Mouse (Mus musculus): ENCODE measurements around the gene Hpdl. TPM values are rescaled to one million over a fixed set of nuclear protein-coding genes. Genes with fewer than 3 reads are reported as not detected.
"Not testable (repeated sequence)": the region's sequence is repeated elsewhere in the genome, so short reads cannot be mapped to it uniquely, and the experiment has no call there.

Gene Hpdl
- total and polyA plus RNA-seq, 3 experiments, result 0.31 to 1.2 (median 0.59) TPM

DNA sequence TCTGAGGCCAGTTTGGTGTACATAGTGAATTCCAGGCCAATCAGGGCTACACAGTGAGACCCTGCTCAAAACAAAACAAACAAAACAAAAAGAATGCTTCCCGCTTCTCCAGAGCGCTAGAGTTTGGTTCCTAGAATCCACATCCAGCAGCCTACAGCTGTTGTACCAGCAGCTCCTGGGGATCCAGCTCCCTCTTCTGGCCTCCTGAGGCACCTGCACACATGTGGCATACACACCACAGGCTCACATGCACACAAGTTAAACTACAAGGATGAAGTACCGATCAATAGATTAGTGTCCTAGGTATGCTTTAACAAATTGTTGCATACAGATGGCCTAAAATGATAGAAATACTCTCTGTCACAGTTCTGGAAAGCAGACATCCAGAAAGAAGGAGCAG, 22.8 kb upstream of the Hpdl start:
- Histone ChIP-seq H3K4me1 (ENCODE audit: control insufficient read depth in 1 of 2, insufficient read depth in 2 of 2) (no peaks in the 10 kb centered on the region), H3K9me3 (replicated peaks; ENCODE audit: low read length) (peaks cover 4% of the 10 kb centered on the region), H3K27me3 (replicated peaks) (peaks cover 2% of the 10 kb centered on the region), H3K9ac (ENCODE audit: insufficient read depth, low read depth) (no peak overlapping the region), H3K4me3 (replicated peaks in 1 of 3; ENCODE audit: low read depth in 2 of 3, low read length in 2 of 3, poor library complexity in 1 of 3) (no peak overlapping the region), H3K36me3 (replicated peaks in 1 of 2; ENCODE audit: control insufficient read depth in 1 of 2, insufficient read depth in 1 of 2, low read length in 1 of 2) (no peaks in the 10 kb centered on the region), H3K27ac (ENCODE audit: insufficient read depth, low read depth) (no peak overlapping the region), H3K79me2 (replicated peaks; ENCODE audit: control insufficient read depth, extremely low read depth, insufficient read depth, poor library complexity, severe bottlenecking) (no peaks in the 10 kb centered on the region), H3K4me2 (ENCODE audit: insufficient read depth, low read depth, poor library complexity, severe bottlenecking) (no peak overlapping the region)
- no peak for DNase-seq (ENCODE audit: extremely low read depth)
- in situ Hi-C loops (cut with MboI; ENCODE audit: low pct_ligation_motif_present, low pct_unique_long_range_greater_than_20kb, low sequenced_read_pairs) (no loop called here), dilution Hi-C loops (cut with MboI; ENCODE audit: extremely low pct_ligation_motif_present, extremely low pct_unique_long_range_greater_than_20kb, low sequenced_read_pairs) (no loop called here)
- TF ChIP-seq MEF2A (IDR thresholded peaks at IDR 0.05; ENCODE audit: borderline replicate concordance, low read depth, low read length) (no peak), GABPA (IDR thresholded peaks at IDR 0.05; ENCODE audit: insufficient replicate concordance, low read depth, low read length) (no peak), MYC (IDR thresholded peaks at IDR 0.05; ENCODE audit: low read depth, low read length) (no peak), SIN3A (IDR thresholded peaks at IDR 0.05; ENCODE audit: low read length) (no peak), E2F4 (IDR thresholded peaks at IDR 0.05; ENCODE audit: insufficient replicate concordance, low read depth, low read length) (no peak), HCFC1 (IDR thresholded peaks at IDR 0.05; ENCODE audit: low read depth, low read length) (no peak), POLR2AphosphoS2 (IDR thresholded peaks at IDR 0.05; ENCODE audit: low read depth, low read length) (no peak), ZMIZ1 (IDR thresholded peaks at IDR 0.05; ENCODE audit: low read depth, low read length) (no peak), JUN (IDR thresholded peaks at IDR 0.05; ENCODE audit: insufficient read depth, low read depth, low read length) (no peak), CHD2 (IDR thresholded peaks at IDR 0.05; ENCODE audit: low read length) (no peak), KAT2A (IDR thresholded peaks at IDR 0.05; ENCODE audit: insufficient replicate concordance, low read length) (no peak), RAD21 (IDR thresholded peaks at IDR 0.05; ENCODE audit: low read depth, low read length) (no peak), CHD1 (IDR thresholded peaks at IDR 0.05; ENCODE audit: low read depth, low read length) (no peak), RCOR1 (conservative IDR thresholded peaks at IDR 0.05; ENCODE audit: low read depth, low read length) (no peak), USF2 (conservative IDR thresholded peaks at IDR 0.05; ENCODE audit: low read depth, low read length) (no peak), CTCF (conservative IDR thresholded peaks at IDR 0.05 in 1 of 2, IDR thresholded peaks at IDR 0.05 in 1 of 2; ENCODE audit: low read depth in 2 of 2, low read length in 2 of 2) (no peak)

DNA sequence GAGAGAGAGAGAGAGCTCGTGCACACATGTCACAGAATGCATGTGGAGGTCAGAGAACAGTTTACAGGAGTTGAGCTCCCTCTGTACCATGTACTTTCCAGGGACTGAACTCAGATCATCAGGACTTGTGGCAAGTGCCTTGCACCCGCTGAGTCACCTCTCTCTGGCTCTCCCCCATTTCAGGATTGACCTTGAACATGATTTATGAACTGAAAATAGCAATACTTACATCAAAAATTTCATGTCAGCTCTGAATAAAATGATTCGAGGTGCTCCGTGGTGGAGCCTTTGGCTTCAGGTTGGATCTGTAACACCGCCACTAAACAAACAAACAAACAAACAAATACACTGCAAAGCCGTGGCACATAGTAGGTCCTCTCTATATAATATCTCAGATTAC, 19.3 kb upstream of the Hpdl start:
- Histone ChIP-seq H3K79me2 (replicated peaks; ENCODE audit: control insufficient read depth, extremely low read depth, insufficient read depth, poor library complexity, severe bottlenecking) (no peaks in the 10 kb centered on the region), H3K4me3 (replicated peaks in 1 of 3; ENCODE audit: low read depth in 2 of 3, low read length in 2 of 3, poor library complexity in 1 of 3) (no peak overlapping the region), H3K9me3 (replicated peaks; ENCODE audit: low read length) (peaks cover 4% of the 10 kb centered on the region), H3K4me1 (ENCODE audit: control insufficient read depth in 1 of 2, insufficient read depth in 2 of 2) (no peaks in the 10 kb centered on the region), H3K36me3 (replicated peaks in 1 of 2; ENCODE audit: control insufficient read depth in 1 of 2, insufficient read depth in 1 of 2, low read length in 1 of 2) (no peaks in the 10 kb centered on the region), H3K4me2 (ENCODE audit: insufficient read depth, low read depth, poor library complexity, severe bottlenecking) (no peak overlapping the region), H3K9ac (ENCODE audit: insufficient read depth, low read depth) (no peak overlapping the region), H3K27ac (ENCODE audit: insufficient read depth, low read depth) (no peak overlapping the region), H3K27me3 (replicated peaks) (no peaks in the 10 kb centered on the region)
- dilution Hi-C loops (cut with MboI; ENCODE audit: extremely low pct_ligation_motif_present, extremely low pct_unique_long_range_greater_than_20kb, low sequenced_read_pairs) (no loop called here), in situ Hi-C loops (cut with MboI; ENCODE audit: low pct_ligation_motif_present, low pct_unique_long_range_greater_than_20kb, low sequenced_read_pairs) (no loop called here)
- no peak for DNase-seq (ENCODE audit: extremely low read depth)
- TF ChIP-seq ETS1 (conservative IDR thresholded peaks at IDR 0.05; ENCODE audit: low read depth, low read length) (no peak), JUN (IDR thresholded peaks at IDR 0.05; ENCODE audit: insufficient read depth, low read depth, low read length) (no peak), MYC (IDR thresholded peaks at IDR 0.05; ENCODE audit: low read depth, low read length) (no peak), KAT2A (IDR thresholded peaks at IDR 0.05; ENCODE audit: insufficient replicate concordance, low read length) (no peak), EP300 (IDR thresholded peaks at IDR 0.05; ENCODE audit: low read length) (no peak), E2F4 (IDR thresholded peaks at IDR 0.05; ENCODE audit: insufficient replicate concordance, low read depth, low read length) (no peak), ZKSCAN1 (IDR thresholded peaks at IDR 0.05; ENCODE audit: borderline replicate concordance, low read depth, low read length) (no peak; the same call in 1 of the 2 replicates), ZMIZ1 (IDR thresholded peaks at IDR 0.05; ENCODE audit: low read depth, low read length) (no peak), BHLHE40 (IDR thresholded peaks at IDR 0.05; ENCODE audit: low read depth, low read length) (no peak), CTCF (conservative IDR thresholded peaks at IDR 0.05 in 1 of 2, IDR thresholded peaks at IDR 0.05 in 1 of 2; ENCODE audit: low read depth in 2 of 2, low read length in 2 of 2) (no peak), ZC3H11A (IDR thresholded peaks at IDR 0.05; ENCODE audit: low read depth, low read length) (no peak), USF1 (IDR thresholded peaks at IDR 0.05; ENCODE audit: low read depth, low read length) (no peak), HCFC1 (IDR thresholded peaks at IDR 0.05; ENCODE audit: low read depth, low read length) (no peak)

DNA sequence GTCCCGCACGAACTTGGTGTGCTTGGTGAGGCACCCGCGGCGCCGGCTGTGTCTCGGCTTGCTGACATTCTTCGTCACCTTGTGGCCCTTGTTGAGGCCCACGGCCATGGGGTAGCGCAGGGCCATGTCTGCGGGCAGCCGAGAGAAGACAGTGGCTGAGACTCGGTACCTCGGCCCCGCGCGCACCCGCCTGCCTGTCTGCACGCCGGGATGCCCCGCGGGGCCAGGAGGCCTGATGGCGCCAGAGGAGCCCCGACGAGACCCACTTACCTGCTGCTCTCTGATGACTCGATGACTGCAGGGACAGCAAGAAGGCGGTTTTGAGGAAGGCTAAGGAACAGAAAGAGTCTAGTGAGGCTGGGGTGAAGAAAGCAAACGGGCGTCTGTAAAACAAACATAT, 18.6 kb upstream of the Hpdl start:
- H3K36me3 ChIP-seq (replicated peaks in 1 of 2; ENCODE audit: control insufficient read depth in 1 of 2, insufficient read depth in 1 of 2, low read length in 1 of 2); in situ Hi-C loops (cut with MboI; ENCODE audit: low pct_ligation_motif_present, low pct_unique_long_range_greater_than_20kb, low sequenced_read_pairs); H3K9ac ChIP-seq (ENCODE audit: insufficient read depth, low read depth); H3K79me2 ChIP-seq (replicated peaks; ENCODE audit: control insufficient read depth, extremely low read depth, insufficient read depth, poor library complexity, severe bottlenecking); H3K27me3 ChIP-seq (replicated peaks); H3K4me3 ChIP-seq (replicated peaks in 1 of 3; ENCODE audit: low read depth in 2 of 3, low read length in 2 of 3, poor library complexity in 1 of 3); H3K4me2 ChIP-seq (ENCODE audit: insufficient read depth, low read depth, poor library complexity, severe bottlenecking); H3K4me1 ChIP-seq (ENCODE audit: control insufficient read depth in 1 of 2, insufficient read depth in 2 of 2); DNase-seq (ENCODE audit: extremely low read depth); H3K9me3 ChIP-seq (replicated peaks; ENCODE audit: low read length); H3K27ac ChIP-seq (ENCODE audit: insufficient read depth, low read depth); dilution Hi-C loops (cut with MboI; ENCODE audit: extremely low pct_ligation_motif_present, extremely low pct_unique_long_range_greater_than_20kb, low sequenced_read_pairs): not testable (repeated sequence)
